Mouse (Mus musculus) embryo, embryonic 10.5 days (tissue): ENCODE measurements around the gene Vmn2r116.
"Not testable (repeated sequence)": the region's sequence is repeated elsewhere in the genome, so short reads cannot be mapped to it uniquely, and the experiment has no call there.

ENCODE experiments used
- DNase-seq: peaks from one replicate; pipeline ENCODE4 v3.0.0-alpha.2; 2015; ENCODE audit warnings: low spot score

The Vmn2r116 gene

DNA sequence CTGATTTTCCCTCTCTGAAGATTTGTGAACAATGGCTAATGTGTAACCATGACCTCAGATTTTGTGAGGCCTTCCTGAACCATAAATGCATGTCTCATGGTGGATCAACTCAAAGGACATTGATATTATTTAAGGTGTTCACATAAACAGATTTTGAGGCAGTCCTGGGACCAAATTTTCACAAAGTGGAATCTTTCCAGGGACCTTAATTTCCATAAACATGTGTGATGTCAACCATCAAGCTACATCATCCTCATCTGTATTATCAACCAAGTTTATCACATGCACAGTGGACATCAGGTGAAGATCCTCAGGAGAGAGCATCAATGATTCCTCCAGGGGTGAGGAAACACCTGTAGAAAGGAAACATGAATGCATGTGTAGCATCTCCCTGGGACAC lies at the start of gene Vmn2r116:
Gene Vmn2r116 (plus strand): TSS at position 301 of the 400 bp plus-strand sequence.
- DNase-seq = not testable (repeated sequence)

DNA sequence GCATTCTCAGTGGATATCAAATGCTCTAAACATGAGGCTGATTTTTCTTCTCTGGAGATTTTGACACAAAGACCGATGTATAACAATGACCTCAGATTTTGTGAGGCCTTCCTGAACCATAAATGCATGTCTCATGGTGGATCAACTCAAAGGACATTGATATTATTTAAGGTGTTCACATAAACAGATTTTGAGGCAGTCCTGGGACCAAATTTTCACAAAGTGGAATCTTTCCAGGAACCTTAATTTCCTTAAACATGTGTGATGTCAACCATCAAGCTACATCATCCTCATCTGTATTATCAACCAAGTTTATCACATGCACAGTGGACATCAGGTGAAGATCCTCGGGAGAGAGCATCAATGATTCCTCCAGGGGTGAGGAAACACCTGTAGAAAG lies 41.0 kb upstream of the Vmn2r116 start, which contains the start of gene Vmn2r115:
Gene Vmn2r115 (plus strand): TSS at position 301 of the 400 bp plus-strand sequence.
- DNase-seq = not testable (repeated sequence)

DNA sequence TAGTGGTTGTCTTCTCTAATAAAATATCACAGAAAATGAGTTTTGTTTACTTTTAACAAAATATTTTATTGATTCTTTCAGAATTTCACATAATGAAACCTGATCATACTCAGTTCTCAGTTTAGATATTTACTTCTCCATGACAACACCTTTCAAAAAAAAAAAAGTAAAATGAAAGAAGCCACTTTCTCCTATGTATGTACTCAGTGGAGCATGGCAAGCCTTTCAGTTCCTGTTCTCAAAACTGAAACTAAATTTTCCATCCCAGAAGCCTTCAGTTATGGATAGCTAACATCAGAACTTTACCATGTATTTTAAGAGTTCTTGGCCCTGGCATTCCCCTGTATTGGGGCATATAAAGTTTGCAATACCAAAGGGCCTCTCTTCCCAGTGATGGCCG lies 32.8 kb upstream of the Vmn2r116 start:
- no peak for DNase-seq

DNA sequence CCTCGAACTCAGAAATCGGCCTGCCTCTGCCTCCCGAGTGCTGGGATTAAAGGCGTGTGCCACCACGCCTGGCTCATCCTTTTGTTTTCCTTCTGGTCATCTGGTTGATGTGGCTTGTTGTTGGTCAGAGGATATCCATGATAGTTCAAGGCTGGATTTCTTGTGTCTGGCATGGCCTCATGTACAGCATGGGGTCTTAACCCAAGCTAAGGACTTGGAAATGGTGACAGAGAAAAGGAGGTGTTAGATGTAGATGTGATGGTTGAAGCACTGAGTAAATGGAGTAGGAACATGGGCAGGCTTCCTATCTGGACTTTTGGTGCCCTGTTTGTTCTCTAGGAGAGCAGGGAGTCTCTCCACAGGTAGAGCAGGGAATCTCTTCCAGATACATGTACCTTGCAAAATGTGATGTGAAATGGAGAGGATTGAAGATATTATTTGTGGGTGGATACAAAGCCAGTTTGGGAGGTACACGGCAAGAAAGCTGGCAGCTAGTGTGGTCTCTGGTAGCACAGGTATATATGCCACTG lies 48.8 kb downstream of the Vmn2r116 start:
- no peak for DNase-seq
